Mouse (Mus musculus): ENCODE data around the gene Cd200. TPM values are rescaled to one million over a fixed set of nuclear protein-coding genes. Genes with fewer than 3 reads are reported as not detected.

Gene Cd200
- polyA plus RNA-seq, 1 experiment, result 0.03 TPM

DNA sequence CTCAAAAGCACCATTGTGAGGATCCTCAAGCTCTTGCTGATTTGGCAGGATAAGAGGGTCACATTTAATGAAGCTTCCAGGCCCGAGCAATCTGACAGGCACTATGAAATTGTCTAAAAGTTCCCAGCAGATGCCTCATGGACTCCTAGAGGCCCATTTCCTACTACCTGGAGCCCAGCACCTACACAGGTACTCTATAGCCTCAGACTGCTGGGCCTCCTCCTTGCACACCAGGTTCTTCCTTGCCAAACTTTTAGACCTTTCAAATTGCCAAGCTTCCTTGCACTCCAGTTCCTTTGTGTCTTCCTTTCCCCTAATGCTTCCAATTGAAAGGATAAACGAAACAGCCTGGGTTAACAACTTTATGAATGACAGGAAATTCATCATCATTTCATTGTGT, 5.9 kb downstream of the Cd200 start:
- H3K36me3 ChIP-seq (ENCODE audit: control insufficient read depth), result no peaks in the 10 kb centered on the region
- H3K27me3 ChIP-seq (ENCODE audit: control insufficient read depth), result peaks cover 2% of the 10 kb centered on the region
- no peak for TF ChIP-seq TAL1 (IDR thresholded peaks at IDR 0.05; ENCODE audit: low read length)
- no peak for TF ChIP-seq GATA1 (IDR thresholded peaks at IDR 0.05; ENCODE audit: low read length)
- no peak overlapping the region for H3K4me3 ChIP-seq (replicated peaks)
- H3K9me3 ChIP-seq (ENCODE audit: control insufficient read depth, low read length), result no peaks in the 10 kb centered on the region
- no peaks in the 10 kb centered on the region for H3K4me1 ChIP-seq (ENCODE audit: control insufficient read depth)

DNA sequence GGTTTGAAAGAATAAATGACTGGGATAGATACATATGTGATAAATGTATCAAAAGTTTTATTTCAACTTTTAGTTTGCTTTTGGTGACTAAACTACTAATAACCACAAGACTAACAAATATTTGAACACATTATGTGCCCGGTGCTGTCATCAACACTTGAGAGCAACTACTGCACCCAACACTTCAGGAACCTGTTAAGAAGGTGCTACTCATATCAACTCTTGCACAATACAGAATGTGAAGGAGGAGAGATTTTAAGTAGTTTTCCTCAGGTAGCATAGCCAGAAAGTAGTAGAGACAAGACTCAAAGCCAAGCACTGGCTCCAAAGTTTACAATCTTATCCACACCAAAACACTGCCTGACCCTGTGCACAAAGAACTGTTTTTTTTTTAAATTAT, 6.8 kb downstream of the Cd200 start:
- no peak for TF ChIP-seq GATA1 (IDR thresholded peaks at IDR 0.05; ENCODE audit: low read length)
- TF ChIP-seq TAL1 (IDR thresholded peaks at IDR 0.05; ENCODE audit: low read length), result no peak
- H3K27me3 ChIP-seq (ENCODE audit: control insufficient read depth), result no peaks in the 10 kb centered on the region
- H3K4me1 ChIP-seq (ENCODE audit: control insufficient read depth), result no peaks in the 10 kb centered on the region
- H3K36me3 ChIP-seq (ENCODE audit: control insufficient read depth), result no peaks in the 10 kb centered on the region
- H3K4me3 ChIP-seq (replicated peaks), result no peak overlapping the region
- no peaks in the 10 kb centered on the region for H3K9me3 ChIP-seq (ENCODE audit: control insufficient read depth, low read length)

DNA sequence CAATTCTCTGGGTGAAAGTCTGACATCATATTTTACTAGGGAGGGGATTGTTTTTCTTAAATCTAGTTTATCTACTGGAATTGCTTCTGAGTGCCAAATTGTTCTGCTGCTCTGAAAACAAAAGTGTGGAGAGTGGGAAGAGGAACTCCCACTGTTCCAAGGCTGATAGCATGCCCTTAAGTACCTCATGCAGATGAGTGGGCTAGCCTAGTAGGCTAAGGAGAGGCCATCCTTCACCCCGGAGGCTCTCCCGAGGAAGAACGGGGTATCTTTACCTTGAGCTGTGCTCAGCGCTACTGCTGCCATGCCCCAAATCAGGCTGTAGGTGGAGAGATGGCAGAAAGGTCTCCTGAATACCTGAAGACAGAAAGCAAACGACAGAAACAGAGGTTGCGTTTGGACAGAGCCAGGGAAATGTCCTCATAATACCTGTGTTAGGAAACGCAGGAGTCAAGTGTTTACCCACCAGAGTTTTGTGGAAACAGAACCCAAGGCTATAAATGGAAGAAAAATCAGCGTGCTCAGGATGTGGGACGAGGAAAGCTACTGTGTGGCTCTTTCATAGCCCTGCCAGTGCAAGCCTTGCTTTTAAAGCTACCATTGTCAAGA, 8.8 kb downstream of the Cd200 start:
- no peak overlapping the region for H3K4me3 ChIP-seq (replicated peaks)
- H3K36me3 ChIP-seq (ENCODE audit: control insufficient read depth), result no peaks in the 10 kb centered on the region
- TF ChIP-seq TAL1 (IDR thresholded peaks at IDR 0.05; ENCODE audit: low read length) (no peak), GATA1 (IDR thresholded peaks at IDR 0.05; ENCODE audit: low read length) (no peak)
- no peaks in the 10 kb centered on the region for H3K4me1 ChIP-seq (ENCODE audit: control insufficient read depth)
- H3K27me3 ChIP-seq (ENCODE audit: control insufficient read depth), result no peaks in the 10 kb centered on the region
- no peaks in the 10 kb centered on the region for H3K9me3 ChIP-seq (ENCODE audit: control insufficient read depth, low read length)

DNA sequence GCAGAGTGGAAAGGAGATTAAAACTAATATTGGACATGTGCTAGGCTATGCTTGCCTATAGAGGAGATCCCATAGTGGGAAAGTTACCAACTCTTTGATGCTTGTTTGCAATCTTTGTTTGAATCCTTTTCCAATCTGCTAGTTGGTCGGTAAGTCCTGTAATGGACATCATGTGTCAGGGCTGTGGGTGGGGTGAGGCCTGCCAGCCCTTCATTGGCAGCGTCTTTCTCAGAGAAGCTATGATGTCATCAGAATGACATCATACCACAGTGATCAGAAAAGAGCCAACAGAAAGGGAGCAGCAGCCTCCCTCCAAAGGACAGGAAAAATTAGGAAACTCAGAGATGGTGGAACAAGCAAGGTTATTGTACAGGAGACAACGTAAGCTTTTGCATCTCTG, 9.4 kb downstream of the Cd200 start:
- Histone ChIP-seq H3K4me1 (ENCODE audit: control insufficient read depth) (no peaks in the 10 kb centered on the region), H3K9me3 (ENCODE audit: control insufficient read depth, low read length) (no peaks in the 10 kb centered on the region), H3K36me3 (ENCODE audit: control insufficient read depth) (no peaks in the 10 kb centered on the region), H3K4me3 (replicated peaks) (no peak overlapping the region), H3K27me3 (ENCODE audit: control insufficient read depth) (no peaks in the 10 kb centered on the region)
- TF ChIP-seq TAL1 (IDR thresholded peaks at IDR 0.05; ENCODE audit: low read length) (no peak), GATA1 (IDR thresholded peaks at IDR 0.05; ENCODE audit: low read length) (no peak)

DNA sequence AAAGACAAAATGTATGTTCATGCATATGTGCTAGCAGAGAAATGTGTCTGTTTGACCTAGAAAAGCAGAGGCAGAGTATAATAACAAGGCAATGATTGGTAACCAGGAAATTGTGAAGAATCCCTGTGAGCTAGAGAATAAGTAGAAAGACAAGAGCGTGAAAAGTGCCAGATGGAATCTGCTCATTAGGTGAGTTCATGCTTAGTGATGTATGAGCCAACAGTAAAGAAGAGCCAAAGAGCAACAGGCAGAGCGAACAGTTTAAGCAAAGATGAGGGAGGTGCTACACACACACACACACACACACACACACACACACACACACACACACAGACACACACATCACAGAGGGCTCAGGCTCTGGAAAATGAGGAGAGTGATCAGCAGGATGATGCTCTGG, 11.4 kb downstream of the Cd200 start:
- no peaks in the 10 kb centered on the region for H3K4me1 ChIP-seq (ENCODE audit: control insufficient read depth)
- TF ChIP-seq TAL1 (IDR thresholded peaks at IDR 0.05; ENCODE audit: low read length), result no peak
- no peak for TF ChIP-seq GATA1 (IDR thresholded peaks at IDR 0.05; ENCODE audit: low read length)
- no peaks in the 10 kb centered on the region for H3K27me3 ChIP-seq (ENCODE audit: control insufficient read depth)
- no peak overlapping the region for H3K4me3 ChIP-seq (replicated peaks)
- no peaks in the 10 kb centered on the region for H3K9me3 ChIP-seq (ENCODE audit: control insufficient read depth, low read length)
- no peaks in the 10 kb centered on the region for H3K36me3 ChIP-seq (ENCODE audit: control insufficient read depth)

DNA sequence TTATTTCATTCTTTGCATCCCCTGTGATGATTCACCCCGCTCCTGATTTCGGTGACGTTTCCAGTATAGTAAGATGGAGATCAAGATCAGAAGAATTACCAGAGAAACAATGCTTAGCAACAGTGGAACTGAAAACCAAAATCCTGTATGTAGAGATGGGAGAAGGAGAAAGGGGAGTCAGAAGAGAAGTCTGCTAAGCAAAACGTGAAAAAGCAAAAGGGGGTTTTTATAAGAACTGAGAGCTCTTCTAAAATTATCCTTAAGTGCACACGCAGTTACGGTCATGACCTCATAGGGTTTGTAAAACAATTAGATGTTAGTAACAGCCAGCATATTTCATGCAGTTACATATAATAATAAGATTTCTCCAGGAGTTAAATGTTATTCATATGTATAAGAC, 16.6 kb downstream of the Cd200 start:
- TF ChIP-seq GATA1 (IDR thresholded peaks at IDR 0.05; ENCODE audit: low read length) (no peak), TAL1 (IDR thresholded peaks at IDR 0.05; ENCODE audit: low read length) (no peak)
- H3K4me1 ChIP-seq (ENCODE audit: control insufficient read depth), result no peaks in the 10 kb centered on the region
- no peak overlapping the region for H3K4me3 ChIP-seq (replicated peaks)
- H3K36me3 ChIP-seq (ENCODE audit: control insufficient read depth), result no peaks in the 10 kb centered on the region
- no peaks in the 10 kb centered on the region for H3K27me3 ChIP-seq (ENCODE audit: control insufficient read depth)
- H3K9me3 ChIP-seq (ENCODE audit: control insufficient read depth, low read length), result no peaks in the 10 kb centered on the region

DNA sequence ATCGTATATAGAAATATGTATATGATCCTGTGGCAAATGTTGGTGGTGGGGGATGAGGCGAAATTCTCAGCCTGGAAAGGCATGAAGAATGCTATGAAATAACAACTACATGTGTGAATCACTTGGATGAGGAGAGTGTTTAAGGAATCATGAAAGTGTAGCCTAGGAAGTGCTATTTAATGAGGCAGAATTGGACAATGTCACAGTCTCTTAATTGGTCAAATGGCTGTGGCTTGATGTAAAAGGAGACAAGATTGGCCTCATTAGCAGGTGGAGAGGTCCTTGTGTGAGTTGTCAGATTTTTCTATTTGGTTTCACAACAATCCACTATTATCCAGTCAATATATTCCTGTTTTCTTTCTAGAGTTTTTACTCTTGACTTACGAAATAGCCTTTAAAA, 17.2 kb downstream of the Cd200 start:
- no peaks in the 10 kb centered on the region for H3K27me3 ChIP-seq (ENCODE audit: control insufficient read depth)
- no peak overlapping the region for H3K4me3 ChIP-seq (replicated peaks)
- H3K36me3 ChIP-seq (ENCODE audit: control insufficient read depth), result no peaks in the 10 kb centered on the region
- H3K4me1 ChIP-seq (ENCODE audit: control insufficient read depth), result no peaks in the 10 kb centered on the region
- TF ChIP-seq GATA1 (IDR thresholded peaks at IDR 0.05; ENCODE audit: low read length), result no peak
- TF ChIP-seq TAL1 (IDR thresholded peaks at IDR 0.05; ENCODE audit: low read length), result no peak
- H3K9me3 ChIP-seq (ENCODE audit: control insufficient read depth, low read length), result no peaks in the 10 kb centered on the region

DNA sequence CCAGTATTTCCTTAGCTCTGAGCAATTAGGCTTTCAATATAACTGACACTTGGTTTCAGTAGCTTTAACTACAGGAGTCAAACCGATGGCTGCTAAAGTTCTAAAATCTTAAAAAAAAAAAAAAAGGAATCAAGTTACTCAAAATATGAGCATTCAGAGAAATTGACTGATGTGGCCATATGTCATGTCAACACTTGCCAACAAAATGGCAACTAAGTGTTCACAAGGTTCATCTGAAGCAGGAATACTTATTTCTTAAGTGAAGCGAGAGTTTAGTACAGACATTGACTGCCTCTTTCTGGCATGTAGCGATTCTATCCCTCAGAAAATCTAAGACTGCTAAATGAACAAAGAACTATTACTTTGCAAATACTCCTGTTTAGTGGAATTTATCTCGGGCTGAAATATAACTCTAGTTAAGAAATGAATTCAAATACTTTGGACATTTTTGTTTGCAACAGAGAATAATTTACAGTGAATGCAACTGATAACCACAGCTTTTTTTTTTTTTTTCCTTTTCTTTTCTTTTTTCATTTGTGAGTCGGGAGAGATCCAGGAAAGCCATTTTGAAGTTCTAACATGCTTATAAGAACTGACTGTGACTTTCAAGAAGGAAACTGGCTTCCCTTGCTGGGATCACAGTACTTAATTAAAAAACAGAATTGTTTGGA, 18.4 kb downstream of the Cd200 start:
- no peaks in the 10 kb centered on the region for H3K36me3 ChIP-seq (ENCODE audit: control insufficient read depth)
- H3K27me3 ChIP-seq (ENCODE audit: control insufficient read depth), result no peaks in the 10 kb centered on the region
- no peaks in the 10 kb centered on the region for H3K4me1 ChIP-seq (ENCODE audit: control insufficient read depth)
- H3K9me3 ChIP-seq (ENCODE audit: control insufficient read depth, low read length), result no peaks in the 10 kb centered on the region
- no peak overlapping the region for H3K4me3 ChIP-seq (replicated peaks)
- no peak for TF ChIP-seq TAL1 (IDR thresholded peaks at IDR 0.05; ENCODE audit: low read length)
- no peak for TF ChIP-seq GATA1 (IDR thresholded peaks at IDR 0.05; ENCODE audit: low read length)

DNA sequence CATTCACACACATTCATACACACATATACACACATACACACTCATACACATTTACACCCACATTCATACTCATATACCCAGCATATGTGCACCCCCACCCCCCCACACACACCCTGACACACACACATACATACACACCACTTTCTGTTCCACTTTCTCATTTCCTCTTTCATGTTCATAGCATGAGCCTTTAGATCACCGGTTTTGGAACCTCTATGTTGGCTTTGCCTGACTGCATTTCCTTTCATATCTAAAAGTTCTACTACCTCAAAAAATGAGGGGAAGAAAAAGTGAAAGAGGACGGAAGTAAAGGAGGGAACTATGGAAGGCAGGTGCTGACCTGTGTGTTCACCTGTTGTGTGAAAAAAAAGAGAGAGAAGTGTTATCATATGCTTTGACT, 19.0 kb downstream of the Cd200 start:
- Histone ChIP-seq H3K27me3 (ENCODE audit: control insufficient read depth) (no peaks in the 10 kb centered on the region), H3K4me1 (ENCODE audit: control insufficient read depth) (no peaks in the 10 kb centered on the region), H3K9me3 (ENCODE audit: control insufficient read depth, low read length) (no peaks in the 10 kb centered on the region), H3K4me3 (replicated peaks) (no peak overlapping the region), H3K36me3 (ENCODE audit: control insufficient read depth) (no peaks in the 10 kb centered on the region)
- TF ChIP-seq GATA1 (IDR thresholded peaks at IDR 0.05; ENCODE audit: low read length) (no peak), TAL1 (IDR thresholded peaks at IDR 0.05; ENCODE audit: low read length) (no peak)

DNA sequence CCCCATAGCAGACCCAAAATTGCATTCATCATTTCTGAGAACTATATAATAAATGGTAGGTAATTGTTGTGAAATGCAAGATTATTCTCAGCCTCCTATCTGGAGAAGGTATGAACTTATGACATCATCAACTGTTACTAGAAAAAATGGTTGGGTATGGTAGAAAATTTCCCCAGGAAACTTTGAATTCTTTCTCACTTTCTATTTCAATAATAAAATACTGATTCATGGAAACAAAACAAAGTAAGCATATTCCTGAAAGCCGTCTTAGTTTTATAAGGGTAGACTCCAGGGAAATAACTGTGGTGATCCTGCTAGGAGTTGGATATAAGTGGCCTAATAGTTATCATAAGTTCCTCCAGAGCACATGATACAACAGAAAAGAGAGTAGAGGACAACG, 19.8 kb downstream of the Cd200 start:
- Histone ChIP-seq H3K9me3 (ENCODE audit: control insufficient read depth, low read length) (no peaks in the 10 kb centered on the region), H3K4me3 (replicated peaks) (no peak overlapping the region), H3K36me3 (ENCODE audit: control insufficient read depth) (no peaks in the 10 kb centered on the region), H3K27me3 (ENCODE audit: control insufficient read depth) (no peaks in the 10 kb centered on the region), H3K4me1 (ENCODE audit: control insufficient read depth) (no peaks in the 10 kb centered on the region)
- TF ChIP-seq GATA1 (IDR thresholded peaks at IDR 0.05; ENCODE audit: low read length), result no peak
- no peak for TF ChIP-seq TAL1 (IDR thresholded peaks at IDR 0.05; ENCODE audit: low read length)
